Mouse (Mus musculus): ENCODE data around the gene Ano1.
A peak's percentile ranks its signal among the peaks of the same experiment; 100 is the strongest.

Gene Ano1

GRCm38 (mm10) chr7:144696764-144697704 is 54.7 kb downstream of the Ano1 start:
- DNase-seq: peak; percentile 54

DNA sequence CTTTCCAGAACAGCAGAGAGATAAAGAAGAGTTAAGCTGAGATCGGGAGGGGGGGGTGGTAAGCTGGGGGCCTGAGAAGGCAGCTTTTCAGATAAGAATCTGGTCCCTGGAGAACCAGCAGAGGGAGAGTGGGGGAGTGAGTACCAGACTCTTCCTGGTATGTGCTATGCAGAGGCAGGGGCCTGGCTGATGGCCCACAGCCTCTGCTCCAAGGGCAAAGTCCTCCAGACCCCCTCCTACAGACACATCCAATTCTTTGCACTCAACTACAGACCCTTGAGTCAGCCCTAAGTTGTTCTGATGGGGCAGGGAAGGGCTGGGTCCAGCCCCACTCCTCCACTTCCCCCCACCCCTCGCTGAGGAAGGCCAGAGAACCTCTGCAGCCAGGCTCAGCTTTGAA is 61.9 kb downstream of the Ano1 start:
- DNase-seq: no peak

GRCm38 (mm10) chr7:144689136-144689535 is 62.6 kb downstream of the Ano1 start:
- peak; percentile 41 for DNase-seq

DNA sequence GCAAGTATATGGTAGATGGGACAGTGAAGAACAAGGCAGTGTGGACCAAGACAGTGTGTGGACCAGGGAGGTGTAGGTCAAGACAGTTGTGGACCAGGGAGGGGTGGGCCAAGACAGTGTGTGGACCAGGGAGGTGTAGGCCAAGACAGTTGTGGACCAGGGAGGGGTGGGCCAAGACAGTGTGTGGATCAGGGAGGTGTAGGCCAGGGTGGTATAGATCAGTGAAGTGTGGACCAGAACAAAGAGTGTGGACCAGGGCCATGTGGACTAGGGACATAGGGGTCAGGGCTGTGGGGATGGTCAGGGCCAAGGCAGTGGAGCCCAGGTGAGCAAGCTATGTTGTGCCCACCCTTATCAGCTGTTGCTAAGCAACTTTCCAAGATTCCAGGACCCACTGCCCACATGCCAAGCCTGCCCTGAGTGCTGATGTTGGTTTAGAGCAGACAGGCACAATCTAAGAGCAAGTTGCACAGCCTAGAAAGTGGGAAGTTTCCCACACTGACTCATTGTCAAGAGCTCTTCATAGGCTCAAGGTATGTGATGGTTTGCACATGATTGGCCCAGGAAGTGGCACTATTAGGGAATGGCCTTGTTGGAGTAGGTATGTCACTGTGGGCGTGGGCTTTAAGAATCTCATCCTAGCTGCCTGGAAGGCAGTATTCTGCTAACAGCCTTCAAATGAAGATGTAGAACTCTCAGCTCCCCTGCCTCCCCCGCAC is 64.0 kb downstream of the Ano1 start:
- no peak for DNase-seq

DNA sequence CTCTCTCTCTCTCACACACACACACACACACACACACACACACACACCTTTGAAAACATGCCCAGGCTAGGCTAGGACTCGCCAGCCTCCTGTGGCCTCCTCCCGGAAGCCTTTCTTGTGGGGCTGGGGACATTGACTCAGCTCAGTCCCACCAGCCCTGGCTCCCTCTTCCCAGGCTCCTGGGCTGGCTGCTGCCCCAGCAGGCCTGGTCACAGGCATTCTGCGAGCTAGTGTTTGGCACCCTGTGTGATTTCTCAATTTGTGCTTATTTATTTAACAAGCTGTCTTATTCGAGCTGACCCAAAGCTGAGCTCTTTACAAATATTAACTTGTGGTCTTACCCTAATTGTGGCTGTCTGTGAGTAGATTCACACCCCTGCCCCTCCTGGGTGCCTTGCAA is 66.8 kb downstream of the Ano1 start:
- DNase-seq: no peak

DNA sequence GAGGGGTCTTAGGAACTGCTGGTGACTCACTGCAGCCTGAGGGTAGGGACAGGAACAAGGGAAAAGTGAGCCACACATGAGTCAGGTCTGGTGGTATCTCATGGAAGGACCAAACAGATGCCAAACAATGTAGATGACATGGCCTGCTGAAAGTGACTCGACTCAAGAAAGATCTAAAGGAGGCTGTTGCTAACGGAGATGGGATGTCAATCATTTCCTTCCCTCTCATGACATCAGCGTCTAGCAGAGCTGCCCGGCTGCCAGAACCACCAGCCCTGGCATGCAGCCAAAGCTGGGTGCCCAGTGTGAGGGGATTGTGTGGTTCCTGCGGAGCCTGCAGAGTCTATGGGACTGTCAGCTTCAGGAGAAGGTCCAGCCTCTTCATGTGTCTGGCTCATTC is 67.3 kb downstream of the Ano1 start:
- DNase-seq: peak; percentile 67

DNA sequence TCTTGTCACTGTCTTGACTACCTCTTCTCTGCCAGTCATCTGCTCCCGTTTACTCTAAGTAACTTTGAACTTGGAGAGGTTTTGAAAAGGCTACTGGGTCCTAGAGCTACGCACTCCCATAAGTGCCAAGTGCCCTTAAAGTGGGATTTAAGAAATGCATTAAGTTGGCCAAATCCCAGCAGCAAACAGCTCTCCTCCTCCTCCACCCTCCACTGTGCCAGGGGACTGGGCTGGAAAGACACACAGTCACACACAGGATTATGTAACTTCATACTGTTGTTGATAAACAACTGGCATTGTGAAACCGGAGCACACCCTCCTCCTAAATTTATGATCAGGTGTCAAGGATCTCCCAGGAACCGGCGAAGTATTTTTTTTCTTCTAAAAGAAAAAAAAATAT is 71.7 kb downstream of the Ano1 start:
- no peak for DNase-seq

- peak; percentile 43 for DNase-seq
Measured at GRCm38 (mm10) chr7:144678241-144679030, 73.3 kb downstream of the Ano1 start.

DNA sequence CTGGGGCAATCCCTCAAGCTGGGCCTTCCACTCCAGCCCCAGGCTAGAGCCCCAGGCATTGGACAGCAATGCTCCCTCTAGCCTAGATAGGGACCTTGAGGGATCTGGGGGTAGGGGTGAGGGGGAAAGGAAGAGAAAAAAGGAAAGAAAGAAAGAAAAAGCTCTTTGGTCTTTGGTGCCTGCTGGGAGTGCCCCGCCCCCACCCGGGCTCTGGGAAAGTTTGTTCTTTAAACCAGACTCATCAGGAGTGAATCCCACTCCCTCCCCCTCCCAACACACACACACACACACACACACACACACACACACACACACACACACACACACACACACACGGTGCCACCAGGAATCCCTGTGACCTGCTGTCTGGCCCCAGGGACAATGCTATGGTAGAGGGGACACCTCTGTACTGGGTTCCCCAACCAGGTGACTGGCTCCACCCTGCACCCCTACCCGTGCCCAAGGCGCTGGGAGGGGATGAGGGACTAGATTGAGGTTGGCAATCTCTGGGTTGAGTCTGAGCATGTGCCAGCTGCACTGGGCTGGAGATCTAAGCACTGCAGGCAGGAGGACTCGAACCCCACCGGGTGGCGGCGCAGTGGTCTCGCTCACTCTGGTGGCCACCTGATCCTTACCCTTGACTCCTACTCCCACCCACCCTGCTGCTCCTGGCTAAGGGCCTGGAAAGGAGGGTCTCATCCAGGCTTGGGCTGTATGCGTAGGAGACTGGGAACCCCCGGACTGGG is 74.3 kb downstream of the Ano1 start:
- no peak for DNase-seq

- DNase-seq: no peak
Measured at GRCm38 (mm10) chr7:144675632-144676031, 76.1 kb downstream of the Ano1 start.

DNA sequence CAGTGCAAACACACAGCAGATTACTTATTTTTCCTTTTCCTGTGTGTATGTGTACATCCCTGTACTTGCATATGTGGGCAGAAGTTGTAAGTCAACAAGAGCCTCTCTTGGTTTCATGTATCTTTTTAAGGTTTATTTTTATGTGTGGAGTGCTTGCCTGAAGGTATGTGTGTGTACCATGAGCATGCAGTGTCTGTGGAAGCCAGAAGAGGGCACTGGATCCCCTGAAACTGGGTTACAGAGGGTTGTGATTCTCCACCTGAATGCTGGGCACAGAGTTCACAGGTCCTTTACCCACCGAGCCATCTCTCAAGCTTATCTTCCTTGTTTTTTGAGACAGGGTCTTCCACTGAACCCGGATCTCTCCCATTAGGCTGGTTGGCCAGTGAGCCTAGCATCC is 81.9 kb downstream of the Ano1 start:
- no peak for DNase-seq

DNA sequence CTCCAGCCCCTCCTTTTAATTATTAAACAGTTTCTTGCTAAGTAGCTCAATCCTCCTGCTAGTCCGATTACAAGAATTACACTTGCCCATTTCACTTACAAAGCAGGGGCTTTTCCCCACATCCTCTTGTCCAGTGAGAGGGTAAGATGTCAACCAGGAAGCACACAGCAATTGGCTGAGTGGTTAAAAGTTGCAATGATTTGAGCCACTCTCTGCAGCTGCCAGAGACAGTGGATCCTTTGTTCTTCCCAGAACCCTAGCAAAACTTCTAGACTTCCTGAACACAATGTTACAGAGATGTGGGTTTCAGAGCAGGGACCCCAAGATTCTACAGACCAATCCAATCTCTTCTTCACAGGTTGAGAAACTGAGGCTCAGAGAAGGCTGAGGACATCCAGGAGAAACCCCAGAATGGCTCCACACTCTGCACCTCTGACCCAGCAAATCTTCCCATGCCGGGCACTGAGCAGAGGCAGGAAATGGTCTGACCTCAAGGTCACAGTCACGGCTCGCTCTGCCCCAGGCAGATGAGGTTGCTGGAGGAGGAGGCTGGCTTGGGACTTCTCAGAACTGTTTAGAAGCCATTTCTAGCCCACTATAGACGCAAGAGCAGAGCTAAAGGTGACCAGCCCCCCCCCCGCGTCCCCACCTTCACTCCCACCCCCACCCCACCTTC is 83.0 kb downstream of the Ano1 start:
- DNase-seq: peak; percentile 51

- peak; percentile 66 for DNase-seq
Measured at GRCm38 (mm10) chr7:144667091-144667490, 84.7 kb downstream of the Ano1 start.

GRCm38 (mm10) chr7:144665585-144665984 is 86.2 kb downstream of the Ano1 start:
- no peak for DNase-seq

- DNase-seq: no peak
Measured at GRCm38 (mm10) chr7:144663566-144663965, 88.2 kb downstream of the Ano1 start.

GRCm38 (mm10) chr7:144656261-144656967 is 95.4 kb downstream of the Ano1 start:
- no peak for DNase-seq

DNA sequence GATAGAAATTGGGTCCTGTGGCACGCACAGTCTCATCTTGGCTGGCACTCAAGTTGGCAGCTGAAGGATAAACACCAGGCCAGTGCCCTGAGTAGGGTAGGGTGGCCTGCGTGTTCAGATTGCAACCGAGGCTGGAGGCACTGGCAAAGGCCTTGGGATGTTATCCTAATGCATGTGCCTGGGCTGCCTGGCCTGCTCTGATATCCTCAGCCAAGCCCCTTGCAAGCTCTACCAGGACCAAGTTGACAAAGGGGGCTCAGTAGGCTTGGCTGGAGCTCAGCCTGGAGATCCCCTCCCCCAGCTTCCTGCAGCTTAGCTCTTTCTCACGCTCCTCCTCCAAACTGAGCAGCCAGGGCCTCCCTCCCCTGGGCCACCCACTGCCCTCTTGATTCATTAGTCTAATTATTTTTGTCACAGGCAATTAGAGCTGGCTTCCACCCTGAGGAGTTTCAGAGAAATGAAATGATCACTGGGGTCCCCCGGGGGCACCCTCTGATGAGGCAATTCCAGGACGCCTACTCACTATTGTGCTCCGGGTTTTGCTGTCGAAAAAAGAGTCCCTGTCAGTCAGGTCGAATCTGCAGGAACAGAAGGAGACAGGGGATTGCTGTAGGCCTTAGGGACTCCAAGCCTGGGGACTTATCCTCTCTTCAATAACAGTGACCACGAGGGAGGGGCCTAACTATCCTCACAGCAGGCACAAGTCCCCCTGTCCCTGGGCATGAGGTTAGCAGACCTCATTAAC is 97.9 kb downstream of the Ano1 start:
- peak; percentile 75 for DNase-seq

- DNase-seq: no peak
Measured at GRCm38 (mm10) chr7:144647547-144647946, 104.2 kb downstream of the Ano1 start.

DNA sequence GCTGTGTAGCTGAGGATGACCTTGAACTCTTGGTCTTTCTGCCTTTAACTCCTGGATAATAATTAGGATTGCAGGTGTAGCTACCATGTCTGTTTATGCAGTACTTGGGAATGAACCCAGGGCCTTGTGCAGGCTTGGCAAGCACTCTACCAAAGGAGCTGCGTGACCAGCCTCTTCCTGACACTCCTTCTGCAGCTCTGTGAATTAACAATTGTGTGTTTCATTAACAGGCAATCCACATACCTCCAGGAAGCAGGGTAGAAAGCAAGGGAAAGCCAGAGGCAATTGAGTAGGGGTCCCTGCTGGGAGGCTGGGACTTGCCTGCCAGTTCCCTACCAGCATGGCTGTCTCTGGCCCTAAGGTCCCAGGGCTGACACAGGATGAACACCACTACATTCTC is 111.0 kb downstream of the Ano1 start:
- no peak for DNase-seq

DNA sequence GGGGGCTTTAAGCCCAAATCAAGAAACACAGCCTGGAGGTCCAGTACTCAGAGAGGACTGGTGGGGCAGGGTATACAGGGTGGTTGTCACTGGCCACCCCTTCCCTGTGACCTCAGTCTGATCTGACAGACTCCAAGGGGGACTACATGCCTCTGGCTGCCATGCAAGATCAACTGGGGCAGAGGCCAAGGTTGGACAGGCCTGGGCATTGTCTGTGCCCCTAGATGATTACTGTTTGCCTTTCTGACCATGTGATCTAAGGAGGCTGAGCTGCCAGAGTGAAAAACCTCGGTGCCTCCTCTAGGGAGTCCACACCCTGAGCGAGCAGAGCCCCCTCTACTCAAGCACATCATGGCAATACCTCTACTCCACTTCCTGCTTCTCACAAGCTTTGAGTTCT is 115.8 kb downstream of the Ano1 start:
- no peak for DNase-seq

DNA sequence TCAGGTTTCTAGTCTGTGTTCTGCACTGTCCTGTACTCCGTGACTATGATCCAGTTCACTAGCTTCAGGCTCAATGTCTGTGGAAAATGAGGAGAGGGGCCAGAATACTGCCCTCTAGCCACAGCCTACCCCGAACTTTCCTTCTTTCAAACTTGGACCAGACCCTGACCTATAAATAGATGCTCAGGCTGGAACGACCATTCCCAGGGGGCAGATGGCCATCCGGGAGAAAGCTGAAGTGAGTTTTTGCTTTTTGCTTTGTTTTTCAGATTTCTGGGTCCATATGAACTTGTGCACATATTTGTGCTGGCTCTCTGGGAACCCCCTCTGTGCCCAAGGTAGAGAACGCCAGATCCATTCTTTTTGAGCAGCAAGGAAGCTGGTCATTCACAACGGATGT is 116.9 kb downstream of the Ano1 start:
- no peak for DNase-seq
